Mouse (Mus musculus) Muller cell, postnatal 12 days (primary cell): ENCODE measurements around the gene Gm9195.

Experiments
- DNase-seq: peaks from one replicate; pipeline ENCODE4 v3.0.0-alpha.2; 2015; ENCODE audit errors: inconsistent ontology term

Gene Gm9195

DNA sequence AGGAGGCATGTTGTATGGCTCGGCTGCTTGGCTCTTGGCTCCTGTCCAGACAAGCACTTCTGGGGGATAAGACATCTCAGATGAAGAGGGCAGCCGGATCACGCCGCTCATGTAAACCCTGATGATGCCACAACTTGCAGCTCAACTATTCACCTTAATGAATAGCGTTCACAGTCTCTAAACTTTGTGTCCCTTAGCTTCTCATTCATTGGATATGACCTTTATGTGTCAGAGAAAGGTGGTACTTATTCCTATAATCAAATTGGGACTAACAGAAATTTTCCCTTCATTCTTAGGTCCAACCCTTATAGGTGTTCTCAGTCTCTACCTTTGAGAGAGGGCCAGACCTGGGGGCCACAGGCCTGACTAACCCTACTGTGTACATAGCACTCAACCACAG, at the start of gene Gm9195:
TSS of gene Gm9195 (minus strand) at position 101 of the 400 bp plus-strand sequence.
- DNase-seq: no peak

- no peak for DNase-seq
Observed at GRCm38 (mm10) chr14:72536392-72537017, 44.9 kb upstream of the Gm9195 start.

DNA sequence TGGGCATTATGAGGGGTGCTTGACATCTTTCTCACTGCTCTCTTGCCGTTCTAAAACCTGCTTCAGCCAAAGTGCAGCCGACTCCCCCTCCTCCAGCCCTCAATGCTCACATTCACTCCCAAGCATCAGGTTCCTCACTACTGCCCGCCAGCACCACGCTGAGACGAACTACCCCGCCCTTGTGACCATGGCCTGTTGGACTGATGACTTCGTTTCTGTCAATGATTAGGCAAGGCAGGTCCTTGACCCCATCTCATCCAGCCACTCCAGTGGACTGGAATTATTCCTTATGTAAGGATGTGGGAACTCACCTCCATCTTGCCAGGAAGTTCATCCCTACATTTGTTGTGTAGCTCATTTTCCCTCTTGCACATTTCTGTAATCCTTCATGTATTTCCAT, 42.2 kb upstream of the Gm9195 start:
- DNase-seq: no peak

DNA sequence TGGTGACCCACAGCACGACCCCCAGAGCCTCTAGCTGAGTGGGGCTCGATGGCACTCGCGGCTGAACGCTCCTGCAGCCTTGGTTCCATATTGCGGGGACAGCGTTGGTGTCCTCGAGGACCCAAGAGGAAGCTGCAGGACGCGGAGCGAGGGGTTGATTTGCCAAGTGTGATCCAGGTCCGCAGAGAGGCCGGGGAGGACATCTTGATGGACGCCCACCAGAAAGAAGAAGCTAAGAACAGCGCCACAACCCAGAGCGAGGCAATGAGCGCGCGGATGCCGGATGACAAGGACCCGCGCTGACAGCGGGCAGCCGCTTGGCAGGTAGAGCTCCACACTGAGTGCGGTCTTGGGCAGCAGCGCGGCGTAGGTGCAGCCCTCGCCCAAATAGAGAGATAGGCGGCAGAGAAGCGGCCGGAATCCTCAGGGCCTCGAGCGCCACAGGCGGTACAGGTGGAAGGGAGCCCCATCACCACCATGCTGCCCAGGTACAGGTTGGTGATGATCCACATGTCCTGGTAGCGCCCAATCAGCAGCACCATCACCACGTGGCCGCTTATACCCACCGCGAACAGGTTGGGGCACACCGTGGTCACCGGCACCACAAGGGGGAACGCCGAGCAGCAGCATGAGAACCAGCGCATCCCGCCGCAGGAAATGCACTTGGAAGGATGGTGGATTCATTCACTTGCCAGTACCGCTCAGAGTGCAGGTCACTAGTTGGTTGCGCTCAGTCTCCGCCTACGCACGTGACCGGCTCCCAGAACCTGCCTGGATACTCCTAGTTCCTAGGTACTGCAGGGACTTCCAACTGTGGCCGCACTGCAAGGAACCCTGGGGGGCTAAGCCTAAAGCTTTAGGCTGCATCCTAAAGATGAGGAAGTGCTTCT, 40.6 kb upstream of the Gm9195 start:
- peak; percentile 44 for DNase-seq

- no peak for DNase-seq
Observed at GRCm38 (mm10) chr14:72527126-72527525, 35.5 kb upstream of the Gm9195 start.

GRCm38 (mm10) chr14:72519561-72519960, 27.9 kb upstream of the Gm9195 start:
- no peak for DNase-seq

GRCm38 (mm10) chr14:72518786-72519185, 27.1 kb upstream of the Gm9195 start:
- no peak for DNase-seq

DNA sequence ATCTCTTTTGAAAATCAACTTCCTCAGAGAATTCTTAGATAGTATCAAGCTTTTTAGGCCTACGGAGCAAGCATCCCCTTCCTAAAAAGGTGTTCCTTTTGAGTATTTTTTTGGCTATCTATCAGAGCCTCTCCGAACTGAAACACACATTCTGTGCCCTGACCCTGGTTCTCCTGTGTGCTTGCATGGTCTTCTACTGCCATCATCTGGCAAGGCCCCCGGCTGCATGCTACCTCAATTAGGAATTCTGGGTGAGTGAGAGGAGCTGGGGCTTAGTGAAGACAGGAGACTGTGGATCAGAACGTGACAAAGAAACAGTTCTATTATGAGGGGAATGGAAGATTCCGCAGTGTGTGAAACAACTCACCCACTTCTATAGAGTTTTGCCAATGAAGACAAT, 24.7 kb upstream of the Gm9195 start:
- peak; percentile 52 for DNase-seq

DNA sequence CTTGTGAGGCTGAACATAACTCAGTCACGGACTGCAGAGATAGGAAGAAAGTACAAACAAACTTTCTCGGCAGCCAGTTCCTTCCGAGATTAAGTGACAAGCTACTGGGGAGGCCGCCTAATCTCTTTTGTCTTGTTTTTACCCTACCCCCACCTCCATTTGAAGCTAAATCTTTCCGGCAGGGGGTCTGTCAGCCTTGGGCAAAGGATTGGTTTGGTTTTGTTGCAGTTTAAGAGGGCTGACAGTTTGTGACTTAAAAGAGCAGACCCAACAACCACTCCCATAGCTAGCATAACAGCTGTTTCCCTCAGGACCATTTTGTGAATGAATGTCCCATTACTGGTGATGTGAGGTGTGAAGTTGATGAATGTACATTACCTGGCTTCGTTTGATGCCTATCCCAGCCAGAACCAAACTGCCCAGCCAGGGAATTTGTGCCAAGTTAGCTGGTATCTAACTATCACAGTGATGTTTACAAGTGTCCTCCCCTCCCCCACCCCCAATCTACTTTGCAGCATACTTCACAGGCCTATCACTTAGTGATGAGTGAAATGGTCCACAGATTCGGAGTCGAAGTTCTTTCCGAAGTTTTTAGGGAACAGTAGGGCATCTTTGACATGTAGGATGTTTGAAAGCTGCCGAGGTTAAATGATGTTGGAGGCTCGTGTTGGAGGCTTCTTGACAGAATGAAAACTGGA, 15.2 kb upstream of the Gm9195 start:
- no peak for DNase-seq

GRCm38 (mm10) chr14:72506018-72506722, 14.5 kb upstream of the Gm9195 start:
- peak; percentile 4 for DNase-seq

- DNase-seq: no peak
Observed at GRCm38 (mm10) chr14:72504985-72505384, 13.3 kb upstream of the Gm9195 start.

GRCm38 (mm10) chr14:72503241-72503640, 11.6 kb upstream of the Gm9195 start:
- DNase-seq: no peak

- no peak for DNase-seq
Observed at GRCm38 (mm10) chr14:72493775-72494174, 2.1 kb upstream of the Gm9195 start.

DNA sequence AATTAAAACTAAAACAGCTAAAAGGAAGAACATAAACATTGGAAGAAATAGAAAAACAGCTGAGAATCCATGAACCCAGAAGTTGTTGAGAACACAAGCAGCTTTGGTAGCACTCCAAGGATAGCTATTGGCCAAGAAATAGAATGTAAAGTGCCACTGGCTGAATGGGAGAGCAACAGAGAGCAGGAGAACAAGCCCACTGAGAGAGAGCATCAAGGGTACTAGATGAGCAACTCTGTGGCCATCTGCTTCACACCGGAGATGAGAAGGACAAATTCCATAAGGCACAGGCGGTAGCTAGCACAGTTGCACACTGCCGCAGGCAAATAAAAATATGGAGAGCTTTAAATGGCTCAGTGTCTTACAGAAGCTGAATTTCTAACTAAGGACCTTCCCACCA, 1.3 kb downstream of the Gm9195 start:
- no peak for DNase-seq

- DNase-seq: no peak
Observed at GRCm38 (mm10) chr14:72474501-72474900, 17.1 kb downstream of the Gm9195 start.

GRCm38 (mm10) chr14:72468429-72468828, 23.2 kb downstream of the Gm9195 start:
- no peak for DNase-seq

DNA sequence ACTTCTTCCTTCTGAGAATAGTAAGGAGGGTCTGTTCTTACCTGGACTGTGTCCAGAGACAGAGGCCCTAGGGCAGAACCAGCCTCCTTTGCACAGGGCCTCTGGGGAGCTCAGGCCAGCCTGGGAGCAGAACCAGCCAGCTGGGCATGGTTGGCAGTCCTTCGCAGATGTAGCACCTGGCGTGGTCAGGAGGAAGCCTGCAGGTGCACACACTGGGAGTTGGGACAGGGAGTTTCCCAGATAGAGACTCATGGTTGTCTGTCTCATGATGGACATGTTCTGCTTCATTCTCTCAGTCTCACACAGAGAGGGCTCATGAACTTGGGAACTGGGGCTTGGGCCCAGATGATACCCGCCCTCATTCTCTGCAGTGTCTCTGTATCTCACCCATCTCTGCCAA, 25.3 kb downstream of the Gm9195 start:
- no peak for DNase-seq

DNA sequence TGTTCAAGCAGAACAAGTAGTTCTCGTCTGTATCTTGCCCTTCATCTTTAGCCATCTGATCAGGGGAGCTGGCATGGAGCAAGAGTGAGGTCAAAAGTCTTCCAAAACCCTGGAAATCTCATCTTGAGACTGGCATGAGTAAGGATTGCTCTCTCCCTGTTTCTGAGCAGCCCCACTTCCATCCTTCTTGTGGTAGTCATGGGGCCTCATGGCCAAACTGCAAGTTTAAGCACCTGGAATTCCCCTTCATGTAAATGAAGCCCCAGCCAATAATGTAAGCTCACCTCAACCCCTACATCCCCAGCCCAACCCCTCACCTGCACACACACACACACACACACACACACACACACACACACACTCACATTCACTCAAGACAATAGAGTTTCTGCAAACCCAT, 30.0 kb downstream of the Gm9195 start:
- no peak for DNase-seq

- no peak for DNase-seq
Observed at GRCm38 (mm10) chr14:72460291-72460690, 31.3 kb downstream of the Gm9195 start.

GRCm38 (mm10) chr14:72458930-72459329, 32.7 kb downstream of the Gm9195 start:
- no peak for DNase-seq

DNA sequence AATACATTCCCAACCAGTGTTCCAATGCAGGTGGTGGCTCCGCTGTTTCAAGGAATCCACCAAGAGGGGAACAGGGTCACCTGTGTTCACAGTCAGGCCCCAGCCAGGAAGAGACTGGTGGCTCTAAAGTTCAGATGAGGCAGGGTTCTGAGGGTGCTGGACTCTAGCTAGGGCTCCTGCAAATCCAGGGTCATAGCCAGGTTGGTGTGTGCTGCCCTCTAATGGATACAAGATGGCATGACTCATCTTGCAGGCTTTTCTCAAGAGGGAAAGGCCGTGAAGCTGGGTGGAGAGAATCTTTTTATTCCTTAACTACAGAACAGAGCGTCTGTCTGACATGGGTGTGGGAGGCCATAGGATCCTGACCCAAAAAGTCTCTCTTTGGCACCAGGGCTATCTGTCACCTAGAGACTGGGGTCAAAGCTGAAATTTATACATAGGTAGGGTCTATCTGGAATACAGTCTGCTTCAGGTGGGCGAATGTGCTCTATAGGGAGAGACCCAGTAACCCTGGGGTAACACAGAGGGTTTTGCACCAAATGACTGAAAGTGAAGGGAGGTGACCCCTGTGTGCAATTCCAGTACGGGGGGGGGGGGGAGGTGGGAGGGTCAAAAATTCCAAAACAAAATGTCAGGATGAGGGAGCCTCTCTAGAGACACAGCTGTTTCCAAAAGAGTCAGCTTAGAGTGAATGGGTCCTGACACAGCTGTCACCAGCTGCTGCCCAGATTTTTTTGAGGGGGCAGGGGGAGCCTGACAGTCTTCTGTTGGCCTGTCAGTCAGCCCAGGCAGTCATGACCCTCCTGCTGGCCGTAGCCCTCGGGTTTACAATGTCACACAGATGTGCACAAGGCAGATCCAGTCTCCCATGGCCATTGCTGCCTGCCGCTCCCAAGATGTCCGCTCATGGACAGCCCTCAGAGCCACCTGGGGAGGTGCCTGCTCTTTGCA, 44.2 kb downstream of the Gm9195 start:
- DNase-seq: peak; percentile 14
